Mouse (Mus musculus): ENCODE measurements at regions not wholly inside any gene's neighbourhood (a gene's known extent, or its start where the extent isn't known, plus 50 kb on each side); places are given as distances from the start of the nearest gene placed in this dataset.
"Not testable (repeated sequence)": the region's sequence is repeated elsewhere in the genome, so short reads cannot be mapped to it uniquely, and the experiment has no call there.

DNA sequence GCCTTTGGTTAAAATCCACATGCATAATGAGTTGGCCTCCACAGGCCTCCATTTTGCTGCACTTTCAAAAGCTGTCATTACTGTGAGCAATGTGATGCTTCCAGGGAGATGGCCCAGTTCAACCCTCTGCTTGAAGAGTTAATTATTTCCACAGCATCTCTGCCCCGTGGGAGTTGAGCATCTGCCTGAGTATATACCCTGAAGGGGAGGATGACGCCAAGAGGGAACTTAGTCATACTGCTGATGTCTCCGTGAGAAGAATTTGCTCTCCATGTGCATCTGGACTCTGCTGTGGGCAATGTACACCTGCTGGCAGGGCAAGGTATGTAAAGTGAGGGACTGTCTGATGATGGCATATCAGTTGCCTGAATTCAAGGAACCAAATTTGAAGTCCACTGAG lies 519.3 kb upstream of the Auts2 start:
- intact Hi-C loops (cut with DNase I): no loop called here
- DNase-seq (ENCODE audit: low spot score in 2 of 2): peak in 1 of 2 experiments; percentile 82

DNA sequence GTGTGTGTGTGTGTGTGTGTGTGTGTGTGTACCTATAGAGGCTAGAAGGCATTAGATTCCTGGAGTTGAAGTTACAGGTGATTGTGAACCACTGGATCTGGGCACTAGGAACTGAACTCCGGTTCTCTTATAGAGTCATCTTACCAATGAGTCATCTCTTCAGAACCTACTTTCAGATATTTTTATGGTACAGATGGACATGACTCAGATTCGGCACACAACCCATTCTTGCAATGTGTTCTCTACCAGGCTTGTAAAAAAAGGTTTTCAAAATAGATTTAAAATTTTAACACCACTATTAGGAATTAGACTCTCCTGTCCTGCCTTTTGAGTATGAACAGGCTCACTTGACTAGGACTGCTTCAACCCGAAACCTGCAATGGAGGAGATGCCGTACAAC lies 504.3 kb upstream of the Auts2 start:
- intact Hi-C loops (cut with DNase I): no loop called here
- DNase-seq (ENCODE audit: low spot score in 2 of 2): peak; percentile 4 to 77

DNA sequence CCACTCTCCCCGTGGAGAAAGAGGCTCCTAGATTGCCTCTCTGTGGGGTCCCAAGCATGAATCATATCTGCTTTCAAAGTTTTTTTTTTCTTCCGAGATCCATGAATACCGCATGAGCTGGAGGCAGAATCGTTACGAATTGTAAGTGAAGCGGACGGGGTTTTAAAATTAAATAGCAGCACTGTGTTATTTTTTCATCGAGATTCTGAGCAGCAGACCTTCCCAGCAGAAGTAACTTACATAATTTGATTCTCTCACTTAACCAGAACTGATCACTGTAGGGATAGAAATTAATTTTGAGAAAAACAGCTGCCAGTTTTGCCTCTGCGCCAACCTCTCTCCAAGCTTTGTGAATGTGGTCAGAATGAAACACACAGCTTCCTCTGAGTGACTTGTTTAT lies 502.5 kb upstream of the Auts2 start:
- intact Hi-C loops (cut with DNase I): no loop called here
- DNase-seq (ENCODE audit: low spot score in 2 of 2): peak; percentile 6 to 65

DNA sequence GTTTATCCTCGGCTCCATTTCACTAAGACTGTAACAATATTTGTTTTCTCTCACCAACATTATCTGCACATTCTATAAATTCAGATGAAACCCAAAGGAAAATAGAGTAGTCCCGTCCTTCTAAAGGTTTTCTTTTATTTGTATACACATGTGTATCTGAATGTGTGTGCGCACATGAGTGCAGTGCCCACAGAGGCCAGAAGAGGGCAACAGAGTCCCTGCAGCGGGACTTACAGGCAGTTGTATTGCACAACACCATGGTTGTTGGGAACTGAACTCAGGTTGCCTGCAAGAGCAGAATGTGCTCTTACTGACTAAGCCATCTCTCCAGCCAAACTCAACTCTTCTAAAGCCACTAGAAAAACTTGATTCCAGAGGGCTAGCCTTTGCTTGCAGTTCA lies 484.4 kb upstream of the Auts2 start:
- no peak for DNase-seq (ENCODE audit: low spot score in 2 of 2)
- intact Hi-C loops (cut with DNase I): no loop called here

DNA sequence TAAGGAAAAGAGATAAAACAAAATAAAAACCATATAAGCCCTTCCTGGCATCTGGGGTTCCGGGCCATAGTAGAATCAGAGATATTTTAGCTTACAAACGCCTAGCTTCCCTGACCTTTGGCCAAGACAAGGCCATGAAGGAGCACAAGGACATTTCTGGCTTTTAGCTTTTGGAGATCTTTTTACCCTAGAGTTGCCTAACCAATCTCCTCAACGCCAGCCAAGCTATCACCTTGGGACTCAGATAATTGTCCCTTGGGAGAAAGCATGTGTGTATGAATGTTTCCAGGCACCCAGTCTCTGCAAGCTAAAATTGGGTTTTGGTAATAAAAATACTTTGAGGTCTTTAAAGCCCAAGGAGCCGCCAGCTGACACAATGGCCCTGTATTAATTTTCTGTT lies 482.0 kb upstream of the Auts2 start:
- no peak for DNase-seq (ENCODE audit: low spot score in 2 of 2)
- intact Hi-C loops (cut with DNase I): no loop called here

DNA sequence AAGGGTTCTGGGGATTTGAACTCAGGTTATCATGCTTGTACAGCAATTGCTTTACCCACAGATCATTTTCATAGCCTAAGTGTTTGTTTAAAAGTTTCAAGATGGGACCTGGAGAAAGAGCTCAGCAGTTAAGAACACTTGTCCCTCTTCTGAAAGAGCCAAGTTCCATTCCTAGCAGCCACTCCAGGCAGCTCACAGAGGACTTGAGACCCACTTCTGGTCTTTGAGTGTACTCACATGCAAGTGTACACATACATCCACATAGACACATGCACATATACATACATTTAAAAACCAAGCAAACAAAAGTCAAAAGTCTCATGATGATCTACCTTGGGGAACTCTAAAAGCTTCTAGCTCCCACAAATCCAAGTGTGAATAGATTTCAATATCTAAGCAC lies 477.7 kb upstream of the Auts2 start:
- intact Hi-C loops (cut with DNase I): no loop called here
- no peak for DNase-seq (ENCODE audit: low spot score in 2 of 2)

DNA sequence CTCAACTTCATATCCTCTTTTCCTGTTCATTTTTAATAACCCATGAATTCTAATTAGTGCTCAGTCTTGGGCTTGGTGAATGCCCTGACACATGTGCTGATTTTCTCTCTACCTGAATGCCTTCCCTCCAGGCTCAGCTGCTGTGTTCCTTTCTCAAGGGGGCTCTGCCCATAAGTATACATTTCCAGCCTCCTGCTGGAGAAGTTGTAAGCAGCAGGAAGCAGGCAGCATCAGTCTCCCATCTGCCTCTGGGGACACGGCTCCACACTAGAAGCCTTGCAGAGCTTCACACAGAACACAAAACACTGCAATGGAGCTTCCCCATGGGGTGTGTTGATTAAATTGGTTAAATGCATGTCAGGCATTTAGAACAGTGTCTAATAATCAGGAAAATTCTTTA lies 477.0 kb upstream of the Auts2 start:
- no peak for DNase-seq (ENCODE audit: low spot score in 2 of 2)
- intact Hi-C loops (cut with DNase I): no loop called here

DNA sequence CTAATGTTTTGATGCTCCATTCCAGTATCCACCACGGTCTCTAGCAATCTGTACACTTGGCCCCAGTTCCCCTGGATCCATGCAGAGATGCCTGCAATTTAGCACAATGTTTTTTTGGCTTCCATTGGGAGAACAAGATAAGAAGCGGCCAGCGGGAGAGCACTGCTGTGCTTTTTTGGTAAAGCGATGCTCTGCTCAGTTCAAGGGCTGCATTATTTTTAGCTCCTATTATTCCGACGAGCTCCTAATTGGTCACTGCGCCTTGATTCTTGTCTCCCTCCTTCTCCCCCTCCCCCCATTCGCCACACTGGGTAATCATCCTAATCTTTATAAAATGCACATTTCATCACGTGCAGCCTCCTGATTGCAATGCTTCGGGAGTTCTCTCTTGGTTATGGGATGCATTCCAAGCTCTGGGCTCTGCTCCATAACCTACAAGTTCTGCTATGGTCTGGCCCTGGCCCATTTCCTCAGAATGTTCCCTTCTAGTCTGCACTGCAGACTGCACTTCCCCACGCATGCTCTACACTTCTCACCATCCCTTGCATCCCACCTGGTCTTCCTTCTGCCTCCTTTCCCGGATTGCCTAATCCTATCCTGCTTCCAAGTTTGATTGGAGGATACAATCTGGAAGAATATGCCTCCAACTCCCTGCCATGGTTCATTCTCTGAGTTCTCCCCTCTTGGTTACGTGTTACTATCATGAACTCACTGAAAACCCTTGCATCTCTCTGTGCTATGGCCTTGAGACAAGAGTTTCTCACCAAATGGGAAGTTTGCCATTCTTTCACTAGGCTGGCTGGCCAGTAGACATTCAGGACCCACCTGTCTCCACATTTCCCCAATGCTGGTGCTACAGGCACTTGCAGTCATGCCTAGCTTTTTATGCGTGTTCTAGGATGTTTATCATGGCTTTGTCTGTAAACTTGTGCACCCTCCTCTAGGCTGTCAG lies 467.8 kb upstream of the Auts2 start:
- peak; percentile 35 to 87 for DNase-seq (ENCODE audit: low spot score in 2 of 2)
- intact Hi-C loops (cut with DNase I): no loop called here

DNA sequence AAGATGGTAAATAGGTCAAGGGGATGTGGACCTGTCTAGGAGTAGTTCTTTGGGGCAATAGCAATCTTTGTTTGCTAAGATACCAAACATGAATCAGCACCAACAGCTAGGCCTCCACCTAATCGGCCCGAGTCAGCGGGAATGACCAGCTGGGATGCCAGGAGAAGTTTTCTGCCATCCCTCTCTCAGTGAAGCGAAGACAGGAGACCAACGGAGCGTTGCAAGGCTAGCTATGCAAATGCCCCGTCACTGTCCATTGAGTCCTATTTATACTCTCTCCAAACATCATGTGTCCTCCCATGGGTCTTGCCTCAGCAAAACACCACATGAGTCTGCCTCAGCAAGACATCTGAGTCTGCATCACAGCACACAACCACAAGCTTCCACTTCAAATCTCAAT lies 439.7 kb upstream of the Auts2 start:
- DNase-seq (ENCODE audit: low spot score in 2 of 2): no peak
- intact Hi-C loops (cut with DNase I): no loop called here

DNA sequence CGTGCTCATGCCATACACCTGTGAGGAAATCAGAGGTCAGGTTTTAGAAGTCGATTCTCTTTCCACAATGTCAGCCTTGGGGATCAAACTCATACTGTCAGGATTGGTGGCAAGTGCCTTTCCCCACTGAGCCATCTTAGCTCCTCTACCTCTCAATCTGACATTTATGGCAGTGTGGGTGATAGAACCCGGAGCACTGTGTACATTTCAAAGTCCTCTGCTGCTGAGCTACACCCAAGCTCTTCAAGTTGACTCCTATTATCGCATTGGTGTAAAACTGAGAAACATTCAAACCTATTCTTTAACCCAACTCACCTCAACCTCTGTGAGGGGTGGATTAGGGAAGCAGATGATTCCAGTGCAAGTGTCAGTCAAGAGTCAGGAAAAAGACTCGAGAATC lies 435.9 kb upstream of the Auts2 start:
- no peak for DNase-seq (ENCODE audit: low spot score in 2 of 2)
- intact Hi-C loops (cut with DNase I): no loop called here

DNA sequence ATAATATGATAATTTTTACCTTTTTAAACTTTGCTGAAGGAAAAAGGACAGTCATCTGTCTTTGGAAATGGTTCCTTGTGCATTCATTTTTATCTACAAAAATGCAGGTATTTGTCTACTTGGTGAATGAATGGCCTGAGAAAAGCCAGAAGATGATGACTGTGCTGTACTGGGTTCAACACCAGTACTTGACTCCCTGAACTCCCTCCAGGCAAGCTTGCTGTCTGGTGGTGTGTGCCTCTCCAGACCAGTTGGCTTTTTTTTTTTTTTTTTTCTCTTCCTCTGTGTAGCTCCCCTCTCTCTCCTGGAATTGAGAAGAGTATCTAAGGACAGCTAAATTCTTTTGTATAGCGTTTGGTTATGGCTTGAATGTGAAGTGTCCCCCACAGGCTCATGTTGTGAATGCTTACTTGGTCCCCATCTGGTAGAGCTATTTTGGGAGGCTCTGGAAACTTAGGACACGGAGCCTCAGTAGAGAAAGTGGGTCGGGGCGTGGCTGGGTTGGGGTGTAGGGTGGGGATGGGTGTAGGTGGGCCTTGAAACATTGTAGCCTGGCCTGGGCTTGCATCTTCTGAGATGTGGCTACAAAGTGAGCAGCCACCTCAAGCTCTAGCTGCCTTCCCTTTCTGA lies 432.3 kb upstream of the Auts2 start:
- intact Hi-C loops (cut with DNase I): no loop called here
- DNase-seq (ENCODE audit: low spot score in 2 of 2): peak in 1 of 2 experiments; percentile 65

DNA sequence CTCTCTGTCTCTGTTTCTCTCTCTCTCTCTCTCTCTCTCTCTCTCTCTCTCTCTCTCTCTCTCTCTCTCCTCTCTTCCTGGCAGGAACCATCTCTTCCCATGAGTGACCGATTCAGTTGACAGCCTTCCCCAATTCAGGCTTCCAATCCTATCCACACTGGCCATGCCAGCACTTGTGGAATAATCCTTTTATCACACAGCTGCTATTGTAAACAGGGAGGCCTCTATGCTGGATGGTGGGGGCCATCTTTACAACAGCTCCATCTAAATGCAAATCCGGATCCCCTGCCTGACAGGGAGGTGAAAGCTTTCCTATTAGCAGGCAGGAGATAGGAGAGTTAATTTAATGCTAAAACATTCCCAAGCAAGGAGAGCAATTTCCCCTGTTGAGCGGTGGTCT lies 431.7 kb upstream of the Auts2 start:
- intact Hi-C loops (cut with DNase I): no loop called here
- DNase-seq (ENCODE audit: low spot score in 2 of 2): no peak

DNA sequence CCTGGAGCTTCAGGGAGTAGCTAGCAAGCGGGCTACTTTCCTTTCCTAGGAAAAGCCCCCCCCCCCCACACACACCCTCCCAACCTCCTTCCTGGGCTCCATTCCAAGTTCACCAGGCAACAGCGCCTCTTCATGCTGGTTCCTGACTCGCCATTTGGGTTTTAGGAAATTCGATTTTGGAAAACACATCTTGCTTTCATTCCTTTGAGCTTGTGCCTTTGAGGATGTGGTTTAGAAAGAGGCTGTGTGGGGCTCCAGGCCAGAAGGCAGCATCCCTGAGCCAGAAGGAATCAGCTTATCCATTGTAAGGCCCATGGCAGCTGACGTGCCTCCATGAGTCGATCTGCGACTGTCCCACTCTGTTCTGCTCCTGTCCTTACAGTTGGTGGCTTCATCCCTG lies 427.9 kb upstream of the Auts2 start:
- peak in 1 of 2 experiments; percentile 7 for DNase-seq (ENCODE audit: low spot score in 2 of 2)
- intact Hi-C loops (cut with DNase I): no loop called here

DNA sequence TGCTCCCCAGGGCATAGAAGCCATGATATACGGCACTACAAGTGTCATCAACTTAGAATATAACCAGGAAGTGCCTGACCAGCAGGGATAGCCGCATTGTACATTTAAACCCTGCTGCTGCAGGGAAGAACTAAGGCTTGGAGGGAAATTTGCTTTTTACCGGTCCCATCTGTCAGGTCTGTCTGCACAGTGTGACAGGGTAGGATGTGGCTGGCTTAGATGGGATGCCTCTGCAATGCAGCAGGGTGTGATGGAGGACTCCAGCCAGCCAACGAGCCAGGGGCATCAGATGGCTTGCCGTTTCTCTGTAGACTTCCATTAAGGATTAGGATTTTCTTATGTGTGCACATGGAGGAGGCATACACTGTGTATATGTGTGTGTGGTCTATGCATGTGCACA lies 426.2 kb upstream of the Auts2 start:
- intact Hi-C loops (cut with DNase I): no loop called here
- no peak for DNase-seq (ENCODE audit: low spot score in 2 of 2)

DNA sequence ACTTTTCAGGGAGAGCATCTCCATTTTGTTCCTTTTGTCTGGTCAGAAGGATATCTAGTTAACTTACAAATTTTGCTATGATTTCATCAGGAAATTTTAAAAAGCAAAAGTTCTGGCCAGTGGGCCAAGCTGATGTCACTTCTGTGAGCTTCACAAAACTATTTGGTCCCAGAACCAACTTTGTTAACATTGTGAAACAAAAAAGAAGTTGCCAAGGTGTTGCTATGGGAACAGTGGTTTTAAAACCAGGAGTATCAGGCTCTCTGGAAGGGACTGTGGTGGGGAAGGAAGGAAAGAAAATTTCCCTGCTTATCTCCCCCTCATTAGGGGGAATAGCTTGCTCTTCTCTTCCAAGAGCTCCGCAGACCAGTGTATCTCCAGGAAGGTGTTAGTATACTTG lies 416.8 kb upstream of the Auts2 start:
- no peak for DNase-seq (ENCODE audit: low spot score in 2 of 2)
- intact Hi-C loops (cut with DNase I): no loop called here

DNA sequence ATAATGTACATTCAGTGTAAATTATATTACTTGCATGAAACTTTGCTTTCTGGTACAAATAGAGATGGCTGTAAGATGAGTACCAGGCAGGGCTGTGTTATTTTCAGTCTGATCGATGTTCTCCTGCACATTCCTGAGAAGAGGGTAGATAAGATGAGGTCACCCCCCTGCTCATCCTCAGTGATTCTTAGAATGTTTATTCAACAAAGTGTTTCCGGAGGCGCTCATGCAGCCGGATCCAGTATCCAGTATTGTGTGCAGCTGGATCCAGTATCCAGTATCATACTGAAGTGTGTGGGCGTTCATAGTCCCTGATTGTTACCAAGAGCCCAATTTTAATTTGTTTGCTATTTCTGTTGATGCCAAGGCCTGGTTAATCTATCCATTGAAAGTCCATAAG lies 413.0 kb upstream of the Auts2 start:
- DNase-seq (ENCODE audit: low spot score in 2 of 2): no peak
- intact Hi-C loops (cut with DNase I): no loop called here

DNA sequence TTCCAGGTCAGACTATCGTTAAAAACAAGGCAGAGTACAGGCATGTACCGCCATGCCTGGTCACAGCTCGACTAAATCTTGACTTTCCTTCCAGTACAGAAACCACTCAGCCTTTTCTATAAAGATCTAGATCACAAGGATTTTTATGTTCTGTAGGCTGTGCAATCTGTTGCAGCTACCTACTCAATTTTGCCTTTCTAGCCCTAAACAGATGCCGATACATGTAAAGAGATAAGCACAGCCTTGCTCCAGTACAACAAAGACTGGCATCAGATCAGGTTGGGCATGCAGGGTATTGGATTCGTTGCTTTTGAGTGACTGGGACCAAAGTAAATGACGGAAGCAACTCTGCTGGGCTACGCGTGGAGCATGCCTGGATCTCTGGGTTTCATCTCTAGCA lies 411.9 kb upstream of the Auts2 start:
- intact Hi-C loops (cut with DNase I): no loop called here
- peak in 1 of 2 experiments; percentile 70 for DNase-seq (ENCODE audit: low spot score in 2 of 2)

DNA sequence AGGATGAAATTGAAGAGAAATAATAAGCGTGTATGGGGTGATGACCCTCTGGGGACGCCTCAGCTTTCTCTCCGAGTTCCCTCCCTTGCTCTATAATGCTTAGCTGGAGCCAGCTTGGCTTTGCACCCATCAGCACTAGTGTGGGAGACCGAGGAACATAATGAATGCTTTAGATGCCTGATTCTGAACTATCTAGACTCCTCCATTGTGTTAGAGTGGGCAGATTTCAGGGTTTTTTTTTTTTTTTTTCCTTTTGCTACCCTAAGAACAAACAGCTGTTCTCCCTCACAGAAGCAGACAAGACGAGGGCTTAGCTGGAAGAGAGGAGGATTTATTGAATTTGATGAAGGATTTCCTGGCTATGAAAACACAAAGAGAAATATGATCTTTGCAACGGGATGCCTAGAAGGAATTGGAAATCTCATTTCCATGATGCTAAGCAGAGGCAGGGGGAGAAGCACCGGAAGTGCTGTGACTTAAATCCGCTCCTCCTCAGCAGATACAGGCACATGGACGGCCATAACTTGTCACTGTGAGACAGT lies 390.4 kb upstream of the Auts2 start:
- intact Hi-C loops (cut with DNase I): no loop called here
- peak in 1 of 2 experiments; percentile 57 for DNase-seq (ENCODE audit: low spot score in 2 of 2)

DNA sequence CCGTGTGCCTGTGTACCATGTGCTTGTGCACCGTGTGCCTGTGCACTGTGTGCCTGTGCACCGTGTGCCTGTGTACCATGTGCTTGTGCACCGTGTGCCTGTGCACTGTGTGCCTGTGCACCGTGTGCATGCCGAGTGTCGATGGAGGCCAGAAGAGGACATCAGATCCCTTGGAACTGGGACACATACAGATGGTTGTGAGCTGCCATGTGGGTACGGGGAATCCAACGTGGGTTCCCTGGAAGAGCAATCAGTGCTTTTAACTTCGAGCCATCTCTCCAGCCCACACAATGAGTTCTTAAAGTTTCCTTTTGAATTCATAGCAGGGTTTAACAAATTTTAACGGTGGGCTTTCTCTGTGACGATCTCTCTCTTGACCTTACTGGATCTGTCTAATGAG lies 386.8 kb upstream of the Auts2 start:
- DNase-seq (ENCODE audit: low spot score in 2 of 2): peak in 1 of 2 experiments; percentile 56
- intact Hi-C loops (cut with DNase I): not testable (repeated sequence)

DNA sequence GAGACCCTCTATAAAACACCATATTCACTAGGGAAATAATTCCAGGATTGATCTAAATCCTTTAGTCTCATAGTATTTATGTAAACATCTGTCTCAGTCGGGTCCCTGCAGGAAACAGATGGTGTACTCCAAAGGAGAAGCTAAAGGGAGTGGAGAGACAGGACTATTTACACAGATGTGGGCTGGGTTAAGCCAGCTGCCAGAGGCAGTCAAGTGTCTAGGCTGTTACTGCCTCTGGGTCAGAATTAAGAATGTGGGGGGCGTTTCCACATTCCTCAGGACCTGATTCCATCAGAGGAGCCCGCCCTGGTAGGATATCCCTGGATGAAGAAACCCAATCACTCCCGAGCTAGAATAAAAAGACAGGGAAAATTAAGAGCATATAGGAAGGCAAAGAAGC lies 380.2 kb upstream of the Auts2 start:
- intact Hi-C loops (cut with DNase I): no loop called here
- no peak for DNase-seq (ENCODE audit: low spot score in 2 of 2)

DNA sequence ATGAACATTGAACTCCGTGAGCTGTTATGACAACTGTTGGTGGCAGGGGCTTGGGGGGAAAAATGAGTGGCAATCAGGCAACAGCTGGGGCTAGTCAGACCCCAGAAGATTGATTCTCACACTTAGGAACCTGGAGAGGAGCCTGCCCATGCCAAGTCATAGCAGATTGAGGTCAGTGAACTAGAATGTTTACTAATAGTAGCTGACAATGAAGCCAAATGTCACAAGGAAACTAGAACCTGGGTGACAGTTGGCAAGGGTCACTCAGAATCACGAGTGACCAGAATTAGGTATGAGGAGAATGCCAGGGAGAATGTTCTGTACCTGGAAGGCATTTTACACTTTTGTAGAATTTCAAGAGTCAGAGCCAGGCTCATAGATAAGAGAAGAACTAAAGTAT lies 365.9 kb upstream of the Auts2 start:
- no peak for DNase-seq (ENCODE audit: low spot score in 2 of 2)
- intact Hi-C loops (cut with DNase I): no loop called here
